Mouse (Mus musculus) olfactory bulb, adult 2 months (tissue): ENCODE results near the gene Gnb4. TPM values are rescaled to one million over a fixed set of nuclear protein-coding genes. Genes with fewer than 3 reads are reported as not detected.

Source experiments
- H3K27ac ChIP-seq: fragments of 200-500 bp; 2 replicates; pipeline ENCODE4 v1.5.1; 2012; ENCODE audit warnings: low read depth, low read length; ENCODE audit not compliant: insufficient read depth
- H3K4me1 ChIP-seq: fragments of 200-500 bp; 2 replicates; pipeline ENCODE4 v1.6.1; 2012; ENCODE audit warnings: low read length; ENCODE audit not compliant: control insufficient read depth, insufficient read depth
- H3K4me3 ChIP-seq: fragments of 200-500 bp; 2 replicates; pipeline ENCODE4 v1.5.1; 2012; ENCODE audit warnings: mild to moderate bottlenecking, low read depth, low read length, moderate library complexity; ENCODE audit not compliant: insufficient read depth
- CTCF ChIP-seq: fragments of 200-500 bp; IDR thresholded peaks from 2 replicates; pipeline ENCODE4 v1.5.1; 2012; ENCODE audit warnings: low read depth, mild to moderate bottlenecking, low read length, moderate library complexity; ENCODE audit not compliant: insufficient read depth
- POLR2A ChIP-seq: fragments of 200-500 bp; IDR thresholded peaks from 2 replicates; pipeline ENCODE4 v1.6.1; 2012; ENCODE audit warnings: mild to moderate bottlenecking, low read depth, low read length, moderate library complexity; ENCODE audit not compliant: insufficient read depth
- WGBS: fragments of 180-500 bp; shearing (Covaris S2); methylation state at CpG from one replicate; pipeline ENCODE4 v1.1.7; 2018; 5-methylcytosine and 5-hydroxymethylcytosine counted together
- polyA plus RNA-seq: library from polyadenylated mRNA; stranded (reverse); fragments of >200 nt; gene quantifications from 2 replicates; pipeline ENCODE4 v1.2.4, GENCODE M21; 2012; ENCODE audit warnings: low replicate concordance; ENCODE audit not compliant: missing spikeins, insufficient read depth, insufficient read length

Gnb4 gene
- polyA plus RNA-seq, 1 experiment: not detected

DNA sequence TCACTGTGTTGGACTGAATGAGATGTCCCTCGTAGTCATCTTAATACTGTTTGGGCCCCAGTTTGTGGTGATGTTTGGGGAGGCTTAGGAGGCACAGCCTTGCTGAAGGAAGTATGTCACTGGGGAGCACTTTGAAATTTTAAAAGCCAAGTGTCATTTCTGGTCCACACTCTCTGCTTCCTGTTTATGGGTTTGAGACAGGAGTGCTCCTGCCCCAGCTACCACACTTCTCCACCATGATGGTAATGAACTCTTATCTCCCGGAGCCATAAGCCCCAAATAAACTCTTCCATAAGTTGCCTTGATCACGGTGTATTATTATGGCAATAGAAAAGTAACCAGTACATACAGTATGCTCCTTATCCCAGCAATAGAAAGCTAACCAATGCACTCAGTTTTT is 5.7 kb upstream of the Gnb4 start:
- WGBS: 93% methylated on average over 3 of the region's 3 CpGs
- H3K27ac ChIP-seq: no peak overlapping the region
- H3K4me3 ChIP-seq: no peak overlapping the region
- H3K4me1 ChIP-seq: peaks cover under 1% of the 10 kb centered on the region
- TF ChIP-seq POLR2A: no peak

DNA sequence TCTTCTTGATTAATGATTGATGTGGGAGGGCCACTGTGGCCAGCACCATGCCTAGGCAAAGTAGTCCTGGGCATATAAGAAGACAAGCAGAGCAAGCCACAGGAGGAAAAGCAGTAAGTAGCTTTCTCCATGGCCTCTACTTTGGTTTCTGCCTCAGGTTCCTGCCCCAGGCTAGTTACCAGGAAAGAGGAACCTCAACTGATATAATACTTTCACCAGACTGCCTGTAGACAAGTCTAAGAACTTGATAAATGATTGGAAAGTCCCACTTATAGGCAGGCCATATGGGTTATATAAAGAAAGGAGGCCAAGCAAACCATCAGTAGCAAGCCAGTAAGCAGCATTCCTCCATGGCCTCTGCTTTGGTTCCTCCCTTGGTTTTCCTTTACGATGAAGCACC is 5.3 kb upstream of the Gnb4 start:
- peaks cover 5% of the 10 kb centered on the region for H3K4me1 ChIP-seq
- H3K4me3 ChIP-seq: no peak overlapping the region
- no peak overlapping the region for H3K27ac ChIP-seq
- no peak for TF ChIP-seq POLR2A
- no peak for TF ChIP-seq CTCF
- WGBS: 95% methylated on average over 1 of the region's 1 CpGs

DNA sequence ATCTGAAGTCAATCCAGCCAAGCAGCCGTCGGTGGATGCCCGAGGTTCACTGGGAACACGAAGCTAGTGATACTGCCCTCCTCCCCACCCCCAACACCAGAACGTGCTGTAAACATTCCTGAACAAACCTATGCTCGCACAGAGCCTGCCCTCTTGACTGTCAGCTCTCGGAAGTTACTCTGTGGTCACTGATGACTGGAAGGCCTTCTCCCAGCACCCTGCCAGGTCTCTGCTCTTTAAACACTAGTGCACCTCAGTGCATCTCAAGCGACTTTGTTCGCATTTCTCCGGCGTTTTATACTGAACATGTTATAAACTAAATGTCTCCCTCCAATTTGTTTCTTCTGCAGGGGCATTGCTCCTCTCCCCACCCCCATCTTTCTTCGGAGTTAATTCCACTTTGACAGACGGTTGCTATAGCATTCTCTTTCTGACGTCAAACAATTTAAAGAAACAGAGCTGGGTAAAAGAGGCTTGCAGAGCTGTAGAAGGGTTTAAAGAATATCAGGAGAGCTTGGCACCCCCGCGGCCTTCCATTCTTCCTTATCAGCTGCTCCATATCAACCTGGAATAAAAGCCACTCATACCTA is 763 bp upstream of the Gnb4 start:
- WGBS: 18% methylated on average over 16 of the region's 16 CpGs
- TF ChIP-seq CTCF (no peak), POLR2A (no peak)
- peak overlapping the region; percentile 93 for H3K4me3 ChIP-seq
- H3K4me1 ChIP-seq: peaks cover 5% of the 10 kb centered on the region
- H3K27ac ChIP-seq: peak overlapping the region; percentile 38

DNA sequence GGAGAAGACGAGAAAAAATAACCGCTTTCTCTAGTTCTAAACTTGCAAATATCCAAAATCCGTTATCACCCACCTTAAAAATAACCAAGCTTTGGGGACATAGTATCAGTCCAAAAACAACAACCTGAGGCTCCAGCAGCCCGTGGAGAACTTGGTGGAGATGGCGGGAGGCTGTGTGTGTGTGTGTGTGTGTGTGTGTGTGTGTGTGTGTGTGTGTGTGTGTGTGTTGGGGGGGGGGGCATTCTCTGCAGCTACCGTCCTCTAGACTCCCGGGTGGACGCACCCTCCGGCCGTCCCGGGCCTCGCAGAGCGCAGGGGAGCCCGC is 417 bp downstream of the Gnb4 start:
- TF ChIP-seq POLR2A: no peak
- TF ChIP-seq CTCF: no peak
- peak overlapping the region; percentile 93 for H3K4me3 ChIP-seq

DNA sequence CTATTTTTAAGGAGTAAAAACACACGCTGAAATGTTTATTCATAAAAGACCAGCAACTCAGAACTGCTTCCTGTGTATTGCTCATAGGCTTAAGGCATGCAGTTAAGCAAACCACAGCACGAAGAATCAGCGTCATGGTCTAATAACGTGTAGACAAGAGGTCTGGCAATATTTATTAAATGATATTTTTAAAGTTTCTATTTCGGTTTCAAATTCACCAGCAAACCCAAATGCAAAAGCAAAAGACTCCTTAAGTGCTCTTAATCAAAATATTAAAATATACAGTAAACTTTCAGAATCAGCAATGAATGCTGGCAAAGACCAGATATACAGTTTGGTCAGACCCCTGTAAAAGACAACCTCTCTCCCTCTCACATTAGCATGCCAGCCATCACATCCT is 1.0 kb downstream of the Gnb4 start:
- H3K27ac ChIP-seq: no peak overlapping the region
- no peak overlapping the region for H3K4me3 ChIP-seq
- WGBS: 38% methylated on average over 5 of the region's 5 CpGs
- TF ChIP-seq POLR2A (no peak), CTCF (no peak)
- peaks cover 10% of the 10 kb centered on the region for H3K4me1 ChIP-seq

More for the DNA sequence above, 417 bp downstream of the Gnb4 start:
- 4% methylated on average over 14 of the region's 14 CpGs for WGBS
- peaks cover 10% of the 10 kb centered on the region for H3K4me1 ChIP-seq
- H3K27ac ChIP-seq: peak overlapping the region; percentile 67; the same call in 1 of the 2 replicates

DNA sequence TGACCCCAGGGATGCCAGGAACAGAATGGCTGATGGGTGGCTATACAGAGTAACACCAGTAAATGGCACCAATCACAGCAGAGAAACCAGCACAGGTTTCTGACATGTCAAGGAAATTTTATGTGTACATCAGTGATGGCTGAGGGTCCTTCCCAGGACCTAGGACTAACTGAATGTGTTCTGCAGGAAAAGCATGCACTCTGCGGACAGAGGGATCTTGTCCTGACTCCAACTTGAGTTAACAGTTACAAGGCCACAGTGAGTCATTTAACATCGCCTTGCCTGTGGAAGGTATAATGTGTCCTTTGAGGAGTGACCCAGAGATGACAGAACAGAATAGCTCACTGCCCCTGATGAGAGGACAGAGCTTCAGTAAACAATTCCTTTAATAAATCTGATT is 1.6 kb downstream of the Gnb4 start:
- TF ChIP-seq POLR2A (no peak), CTCF (no peak)

DNA sequence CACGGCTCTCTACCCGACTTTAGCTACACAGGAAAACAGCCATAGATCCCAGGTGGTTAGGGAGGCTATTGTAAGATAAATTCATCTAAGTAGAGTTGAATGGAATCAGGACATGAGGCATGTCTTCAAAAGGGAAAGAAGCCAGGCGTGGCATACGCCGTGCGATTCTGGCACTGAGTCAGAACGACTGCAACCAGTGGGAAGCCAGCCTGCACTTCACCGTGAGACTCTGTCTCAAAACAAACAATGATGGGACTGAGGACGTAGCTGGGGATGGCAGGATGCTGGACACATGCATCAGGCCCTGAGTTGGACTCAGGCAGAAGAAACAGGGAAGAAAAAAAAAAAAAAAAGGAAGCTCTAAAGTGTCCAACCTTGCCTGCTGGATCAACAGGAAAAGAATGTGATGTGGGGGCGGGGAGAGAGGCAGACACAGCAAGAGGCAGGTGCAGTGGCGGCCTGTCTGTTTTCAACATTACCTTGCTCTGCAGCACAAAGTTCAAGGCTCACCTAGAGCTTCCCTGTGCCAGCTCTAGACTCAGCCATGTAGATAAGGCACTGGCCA is 4.7 kb downstream of the Gnb4 start:
- no peak overlapping the region for H3K27ac ChIP-seq
- H3K4me1 ChIP-seq: peaks cover 5% of the 10 kb centered on the region
- no peak overlapping the region for H3K4me3 ChIP-seq
- 68% methylated on average over 11 of the region's 11 CpGs for WGBS
- no peak for TF ChIP-seq CTCF
- no peak for TF ChIP-seq POLR2A

More for the DNA sequence above, 1.6 kb downstream of the Gnb4 start:
- Histone ChIP-seq H3K4me3 (no peak overlapping the region), H3K4me1 (peaks cover 10% of the 10 kb centered on the region), H3K27ac (no peak overlapping the region)
- WGBS: 71% methylated on average over 2 of the region's 2 CpGs

DNA sequence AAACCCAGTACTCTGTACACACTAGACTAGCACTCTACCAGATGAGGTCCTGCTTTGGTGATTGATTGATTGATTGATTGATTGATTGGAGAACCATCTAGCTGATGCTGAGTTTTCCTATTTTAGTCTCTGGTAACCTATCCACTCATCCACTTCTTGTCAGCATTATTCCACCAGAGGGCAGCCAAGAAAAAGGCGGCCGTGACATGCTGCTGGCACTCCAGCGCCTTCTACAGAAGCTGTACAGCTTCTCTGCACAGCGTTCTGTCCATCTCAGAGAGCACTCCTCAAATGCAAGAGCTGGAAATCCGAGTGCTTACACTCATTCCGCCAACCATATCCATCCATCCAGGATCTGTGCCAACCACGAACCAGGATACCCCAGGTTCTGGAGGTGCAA is 5.8 kb downstream of the Gnb4 start:
- TF ChIP-seq CTCF (peak; percentile 47), POLR2A (no peak)
- 25% methylated on average over 7 of the region's 7 CpGs for WGBS
- H3K27ac ChIP-seq: no peak overlapping the region
- H3K4me1 ChIP-seq: peaks cover 5% of the 10 kb centered on the region; the same call in 1 of the 2 replicates
- no peak overlapping the region for H3K4me3 ChIP-seq

DNA sequence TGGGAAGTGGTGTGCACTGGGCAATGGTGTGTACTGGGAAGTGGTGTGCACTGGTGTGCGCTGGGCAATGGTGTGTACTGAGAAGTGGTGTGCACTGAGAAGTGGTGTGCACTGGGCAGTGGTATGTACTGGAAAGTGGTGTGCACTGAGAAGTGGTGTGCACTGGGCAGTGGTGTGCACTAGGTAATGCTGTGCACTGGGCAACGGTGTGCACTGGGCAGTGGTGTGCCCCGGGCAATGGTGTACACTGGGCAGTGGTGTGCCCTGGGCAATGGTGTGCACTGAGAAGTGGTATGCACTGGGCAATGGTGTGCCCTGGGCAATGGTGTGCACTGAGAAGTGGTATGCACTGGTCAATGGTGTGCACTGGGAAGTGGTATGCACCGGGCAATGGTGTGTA is 7.2 kb downstream of the Gnb4 start:
- 94% methylated on average over 4 of the region's 4 CpGs for WGBS
- no peak overlapping the region for H3K4me3 ChIP-seq
- no peak overlapping the region for H3K27ac ChIP-seq
- TF ChIP-seq POLR2A: no peak
- no peak for TF ChIP-seq CTCF
- H3K4me1 ChIP-seq: peaks cover 5% of the 10 kb centered on the region; the same call in 1 of the 2 replicates
